Mouse (Mus musculus) embryonic facial prominence, embryonic 11.5 days (tissue): ENCODE data around the gene Tpsg1. TPM values are rescaled to one million over a fixed set of nuclear protein-coding genes. Genes with fewer than 3 reads are reported as not detected.

Experiments
- ATAC-seq: fragments of 200-750 bp; cut with Nextera tagmentation; replicated peaks from 2 replicates; pipeline ENCODE4 v1.8.0; 2017; ENCODE audit warnings: low read depth; ENCODE audit not compliant: insufficient number of reproducible peaks, low FRiP score, low TSS enrichment
- DNase-seq: peaks from one replicate; pipeline ENCODE4 v3.0.0-alpha.2; 2015; ENCODE audit warnings: low spot score
- H3K27ac ChIP-seq: fragments of 300-500 bp; sonication (generic); replicated peaks from 2 replicates; pipeline ENCODE4 v1.5.1; 2014; ENCODE audit warnings: mild to moderate bottlenecking, low read depth, low read length, control low read depth
- H3K27me3 ChIP-seq: fragments of 300-500 bp; sonication (generic); 2 replicates; pipeline ENCODE4 v1.6.1; 2014; ENCODE audit warnings: mild to moderate bottlenecking, low read length, moderate library complexity, mixed read lengths; ENCODE audit not compliant: control insufficient read depth, insufficient read depth
- H3K36me3 ChIP-seq: fragments of 300-500 bp; sonication (generic); replicated peaks from 2 replicates; pipeline ENCODE4 v1.6.1; 2014; ENCODE audit warnings: low read depth, mild to moderate bottlenecking, low read length, moderate library complexity, mixed read lengths; ENCODE audit not compliant: control insufficient read depth, insufficient read depth
- H3K4me1 ChIP-seq: fragments of 300-500 bp; sonication (generic); 2 replicates; pipeline ENCODE4 v1.6.1; 2014; ENCODE audit warnings: low read length, mixed read lengths; ENCODE audit not compliant: control insufficient read depth, insufficient read depth
- H3K4me2 ChIP-seq: fragments of 300-500 bp; sonication (generic); 2 replicates; pipeline ENCODE4 v1.6.1; 2014; ENCODE audit warnings: low read depth, mild to moderate bottlenecking, control low read depth, low read length, moderate library complexity
- H3K4me3 ChIP-seq: fragments of 300-500 bp; sonication (generic); 2 replicates; pipeline ENCODE4 v1.5.1; 2014; ENCODE audit warnings: low read depth, low read length, control low read depth
- H3K9ac ChIP-seq: fragments of 300-500 bp; sonication (generic); replicated peaks from 2 replicates; pipeline ENCODE4 v1.6.1; 2014; ENCODE audit warnings: mild to moderate bottlenecking, control low read depth, low read length
- H3K9me3 ChIP-seq: fragments of 300-500 bp; sonication (generic); replicated peaks from 2 replicates; pipeline ENCODE4 v1.6.1; 2016; ENCODE audit warnings: mild to moderate bottlenecking, low read length, inconsistent platforms, mixed read lengths; ENCODE audit not compliant: control insufficient read depth
- WGBS: fragments of 180-500 bp; shearing (Covaris S2); extraction: QIAGEN DNeasy Blood & Tissue Kit; methylation state at CpG from one replicate; pipeline ENCODE4 v1.1.7; 2014; 5-methylcytosine and 5-hydroxymethylcytosine counted together
- polyA plus RNA-seq: library from polyadenylated mRNA; unstranded; fragments of >200 nt; fragmentation: Nextera tagmentation; extraction: Ambion mirVana; gene quantifications from 2 replicates; pipeline ENCODE4 v1.2.1, GENCODE M21; 2014

The Tpsg1 gene
- polyA plus RNA-seq, 1 experiment from 2014 or later: 1.2 TPM

GRCm38 (mm10) chr17:25416219-25416618 is 47.1 kb downstream of the Tpsg1 start:
- Histone ChIP-seq H3K9me3 (no peaks in the 10 kb centered on the region), H3K4me3 (no peak overlapping the region), H3K9ac (no peak overlapping the region), H3K27me3 (no peaks in the 10 kb centered on the region), H3K4me1 (peaks cover 24% of the 10 kb centered on the region), H3K36me3 (no peaks in the 10 kb centered on the region), H3K4me2 (no peak overlapping the region), H3K27ac (no peak overlapping the region; the same call in none of the 2 replicates)
- peak; percentile 43 for DNase-seq
- 0 out of 2 replicates have a peak, but pooled peaks have one; percentile 31 for ATAC-seq
- WGBS: 8% methylated on average over 3 of the region's 3 CpGs

GRCm38 (mm10) chr17:25417990-25418389 is 48.9 kb downstream of the Tpsg1 start:
- H3K27ac ChIP-seq: no peak overlapping the region
- H3K27me3 ChIP-seq: no peaks in the 10 kb centered on the region
- WGBS: 80% methylated on average over 6 of the region's 6 CpGs
- H3K4me2 ChIP-seq: no peak overlapping the region
- no peaks in the 10 kb centered on the region for H3K36me3 ChIP-seq
- H3K4me1 ChIP-seq: peaks cover 24% of the 10 kb centered on the region
- H3K9me3 ChIP-seq: no peaks in the 10 kb centered on the region
- ATAC-seq (no peak), DNase-seq (no peak)
- H3K4me3 ChIP-seq: no peak overlapping the region
- no peak overlapping the region for H3K9ac ChIP-seq

GRCm38 (mm10) chr17:25418926-25419325 is 49.9 kb downstream of the Tpsg1 start:
- Histone ChIP-seq H3K9ac (no peak overlapping the region), H3K9me3 (no peaks in the 10 kb centered on the region), H3K27me3 (no peaks in the 10 kb centered on the region), H3K4me1 (peaks cover 22% of the 10 kb centered on the region), H3K36me3 (no peaks in the 10 kb centered on the region), H3K27ac (no peak overlapping the region; the same call in 1 of the 2 replicates), H3K4me3 (no peak overlapping the region), H3K4me2 (no peak overlapping the region)
- DNase-seq (peak; percentile 61), ATAC-seq (no peak)
- WGBS: 39% methylated on average over 9 of the region's 9 CpGs

GRCm38 (mm10) chr17:25420998-25421397 is 51.9 kb downstream of the Tpsg1 start:
- Histone ChIP-seq H3K36me3 (no peaks in the 10 kb centered on the region), H3K27me3 (no peaks in the 10 kb centered on the region), H3K4me1 (peaks cover 10% of the 10 kb centered on the region), H3K9me3 (no peaks in the 10 kb centered on the region), H3K4me2 (no peak overlapping the region), H3K9ac (no peak overlapping the region), H3K27ac (no peak overlapping the region), H3K4me3 (no peak overlapping the region)
- DNase-seq (no peak), ATAC-seq (no peak)
- 98% methylated on average over 3 of the region's 3 CpGs for WGBS

Other genes starting within 250 kb of the Tpsg1 start
- 0.32 and 0.71 TPM in 2 replicates for gene Ptx4, start 248.5 kb upstream of the Tpsg1 start, polyA plus RNA-seq
- 19.8 and 21.6 TPM in 2 replicates for gene Clcn7, start 235.9 kb upstream of the Tpsg1 start, polyA plus RNA-seq
- gene Ccdc154, start 206.8 kb upstream of the Tpsg1 start, polyA plus RNA-seq: not detected in 2 replicates
- gene Gm38655, start 193.8 kb upstream of the Tpsg1 start, polyA plus RNA-seq: not detected in 2 replicates
- 31.8 and 33.1 TPM in 2 replicates for gene BC003965, start 184.7 kb upstream of the Tpsg1 start, polyA plus RNA-seq
- gene Unkl, start 180.9 kb upstream of the Tpsg1 start, polyA plus RNA-seq: 4.3 and 5.0 TPM in 2 replicates
- gene Gnptg, start 129.1 kb upstream of the Tpsg1 start, polyA plus RNA-seq: 32.6 and 32.8 TPM in 2 replicates
- 59.8 and 60.6 TPM in 2 replicates for gene Tsr3, start 129.1 kb upstream of the Tpsg1 start, polyA plus RNA-seq
- gene Baiap3, start 112.9 kb upstream of the Tpsg1 start, polyA plus RNA-seq: 0.45 and 0.66 TPM in 2 replicates
- 866 and 923 TPM in 2 replicates for gene Ube2i, start 94.7 kb upstream of the Tpsg1 start, polyA plus RNA-seq
- gene Prss34, start 70.9 kb upstream of the Tpsg1 start, polyA plus RNA-seq: not detected in 2 replicates
- gene Prss28, start 60.6 kb upstream of the Tpsg1 start, polyA plus RNA-seq: not detected in 2 replicates
- not detected in 2 replicates for gene Prss29, start 50.6 kb upstream of the Tpsg1 start, polyA plus RNA-seq
- gene Tpsab1, start 23.7 kb upstream of the Tpsg1 start, polyA plus RNA-seq: not detected in 2 replicates
- gene Tpsb2, start 3.0 kb upstream of the Tpsg1 start, polyA plus RNA-seq: not detected in 2 replicates
- gene Cacna1h, start 64.5 kb downstream of the Tpsg1 start, polyA plus RNA-seq: 3.7 TPM in 2 replicates
- gene Tekt4, start 85.3 kb downstream of the Tpsg1 start, polyA plus RNA-seq: not detected in 2 replicates
- 0.14 and 0.18 TPM in 2 replicates for gene Sstr5, start 128.0 kb downstream of the Tpsg1 start, polyA plus RNA-seq
- gene Sox8, start 201.4 kb downstream of the Tpsg1 start, polyA plus RNA-seq: 6.2 and 9.5 TPM in 2 replicates
- 24.9 and 25.7 TPM in 2 replicates for gene Lmf1, start 209.8 kb downstream of the Tpsg1 start, polyA plus RNA-seq